Mouse (Mus musculus) bone marrow, adult 2 months (tissue): Measurements from ENCODE around the gene Plagl2. TPM values are rescaled to one million over a fixed set of nuclear protein-coding genes. Genes with fewer than 3 reads are reported as not detected.
"Not testable (repeated sequence)": the region's sequence is repeated elsewhere in the genome, so short reads cannot be mapped to it uniquely, and the experiment has no call there.

Experiments used
- H3K27ac ChIP-seq: fragments of 200-500 bp; 2 replicates; pipeline ENCODE4 v1.5.1; 2012; ENCODE audit warnings: low read depth, mild to moderate bottlenecking, control low read depth, inconsistent platforms, low read length; ENCODE audit not compliant: control insufficient read depth, poor library complexity, insufficient read depth
- H3K4me1 ChIP-seq: fragments of 200-500 bp; 2 replicates; pipeline ENCODE4 v1.6.1; 2011; ENCODE audit warnings: low read length; ENCODE audit not compliant: control insufficient read depth, insufficient read depth
- H3K4me3 ChIP-seq: fragments of 200-500 bp; replicated peaks from 2 replicates; pipeline ENCODE3; 2011; ENCODE audit warnings: mild to moderate bottlenecking, low read depth, low read length, control low read depth; ENCODE audit not compliant: control insufficient read depth
- CTCF ChIP-seq: fragments of 200-500 bp; IDR thresholded peaks from 2 replicates; pipeline ENCODE4 v1.5.1; 2011; ENCODE audit warnings: low read length, control low read depth; ENCODE audit not compliant: control insufficient read depth, insufficient read depth
- POLR2A ChIP-seq: fragments of 200-500 bp; IDR thresholded peaks from 2 replicates; pipeline ENCODE4 v1.6.1; 2011; ENCODE audit warnings: low read depth, mild to moderate bottlenecking, control low read depth, low read length, borderline replicate concordance; ENCODE audit not compliant: control insufficient read depth
- WGBS: fragments of 180-500 bp; shearing (Covaris S2); methylation state at CpG from one replicate; pipeline ENCODE4 v1.1.7; 2018; 5-methylcytosine and 5-hydroxymethylcytosine counted together
- polyA plus RNA-seq: library from polyadenylated mRNA; stranded (reverse); fragments of >200 nt; gene quantifications from 2 replicates; pipeline ENCODE4 v1.2.4, GENCODE M21; 2011; ENCODE audit warnings: low replicate concordance; ENCODE audit not compliant: missing spikeins, insufficient read depth, insufficient read length

Plagl2 gene
- polyA plus RNA-seq = 8.8 and 10.8 TPM in 2 replicates

DNA sequence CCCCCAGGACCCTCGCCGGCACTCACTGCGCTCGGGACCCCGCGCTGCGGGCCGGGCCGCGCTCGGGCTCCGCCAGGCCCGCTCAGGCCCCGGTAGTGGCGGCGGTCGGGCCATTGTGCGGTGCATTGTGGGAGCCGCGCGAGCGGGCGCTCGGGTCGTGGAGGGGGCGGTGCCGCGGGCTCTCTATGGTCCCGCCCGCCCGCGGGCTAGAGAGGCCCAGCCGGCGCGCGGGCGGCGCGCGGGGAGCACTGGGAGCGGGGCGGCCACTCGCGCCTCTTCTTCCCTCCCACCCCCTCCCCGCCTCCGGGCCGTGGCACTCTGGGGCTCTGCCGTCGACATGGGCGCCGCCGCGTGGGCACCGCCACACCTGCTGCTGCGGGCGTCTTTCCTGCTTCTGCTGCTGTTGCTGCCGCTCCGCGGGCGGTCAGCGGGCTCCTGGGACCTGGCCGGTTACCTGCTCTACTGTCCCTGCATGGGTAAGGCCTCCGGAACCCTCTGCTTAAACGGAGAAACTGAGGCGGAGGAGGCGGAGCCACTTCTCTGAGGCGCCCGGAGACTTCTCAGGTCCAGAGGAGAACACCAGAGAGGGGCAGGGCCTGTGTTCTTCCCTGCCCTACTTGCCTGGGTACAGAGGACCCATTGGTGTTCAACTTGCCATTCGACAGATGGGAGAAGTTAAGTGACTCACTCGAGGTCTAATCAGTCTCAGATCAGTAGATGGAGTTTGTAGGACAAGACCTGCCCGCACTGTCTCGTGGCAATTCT is at the start of gene Plagl2, which contains the start of gene Pofut1:
Gene Plagl2 (minus strand): TSS at position 177 of the 765 bp plus-strand sequence.
Gene Pofut1 (plus strand): TSS at position 284 of the 765 bp plus-strand sequence.
- TF ChIP-seq POLR2A = peak; percentile 49; the same call in 1 of the 2 replicates
- peak; percentile 9; the same call in 1 of the 2 replicates for TF ChIP-seq CTCF
- under 1% methylated on average over 67 of the region's 72 CpGs for WGBS
- Histone ChIP-seq H3K4me3 (peak within 1 kb of the TSS; percentile 76), H3K27ac (peak within 1 kb of the TSS; percentile 94), H3K4me1 (peaks cover 7% of the 10 kb centered on the region)

DNA sequence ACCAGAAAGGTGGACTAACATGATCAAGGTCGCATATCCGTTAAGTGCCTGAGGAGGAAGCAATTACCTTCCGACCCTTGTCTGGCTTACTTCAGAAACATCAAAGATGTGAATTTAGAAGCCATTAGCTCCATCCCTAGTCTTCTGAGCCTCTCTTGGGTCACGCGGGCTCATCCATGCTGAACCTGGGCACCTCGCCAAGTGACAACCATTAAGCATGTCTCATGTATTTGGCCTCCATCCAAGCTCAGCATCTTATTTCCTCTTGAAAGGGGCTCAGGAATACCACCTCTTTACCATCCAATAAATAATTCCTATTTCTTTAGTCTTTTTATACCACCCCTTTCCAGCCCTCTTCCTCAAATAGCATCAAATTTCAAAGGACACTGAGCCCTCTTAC is 46.6 kb upstream of the Plagl2 start:
- WGBS = 78% methylated on average over 6 of the region's 6 CpGs
- H3K4me3 ChIP-seq = no peak overlapping the region
- TF ChIP-seq CTCF (no peak), POLR2A (no peak)
- peaks cover 3% of the 10 kb centered on the region for H3K4me1 ChIP-seq
- no peak overlapping the region for H3K27ac ChIP-seq

DNA sequence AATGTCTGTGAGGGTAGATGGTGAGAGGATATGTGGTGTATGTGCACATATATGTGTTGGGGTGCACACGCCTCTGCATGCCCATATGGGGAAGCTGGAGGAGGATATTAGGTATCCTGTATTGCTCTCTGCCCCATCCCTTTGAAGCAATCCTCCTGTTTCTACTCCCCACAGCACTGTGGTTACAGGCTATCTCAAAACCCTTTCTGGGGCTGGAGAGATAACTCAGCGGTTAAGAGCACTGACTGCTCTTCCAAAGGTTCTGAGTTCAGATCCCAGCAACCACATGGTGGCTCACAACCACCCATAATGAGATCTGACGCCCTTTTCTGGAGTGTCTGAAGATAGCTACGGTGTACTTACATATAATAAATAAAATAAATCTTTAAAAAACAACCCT is 45.3 kb upstream of the Plagl2 start:
- 48% methylated on average over 4 of the region's 4 CpGs for WGBS
- no peak overlapping the region; the same call in 1 of the 2 replicates for H3K27ac ChIP-seq
- TF ChIP-seq POLR2A (no peak), CTCF (no peak)
- H3K4me3 ChIP-seq = no peak overlapping the region
- H3K4me1 ChIP-seq = peaks cover 2% of the 10 kb centered on the region; the same call in 1 of the 2 replicates

DNA sequence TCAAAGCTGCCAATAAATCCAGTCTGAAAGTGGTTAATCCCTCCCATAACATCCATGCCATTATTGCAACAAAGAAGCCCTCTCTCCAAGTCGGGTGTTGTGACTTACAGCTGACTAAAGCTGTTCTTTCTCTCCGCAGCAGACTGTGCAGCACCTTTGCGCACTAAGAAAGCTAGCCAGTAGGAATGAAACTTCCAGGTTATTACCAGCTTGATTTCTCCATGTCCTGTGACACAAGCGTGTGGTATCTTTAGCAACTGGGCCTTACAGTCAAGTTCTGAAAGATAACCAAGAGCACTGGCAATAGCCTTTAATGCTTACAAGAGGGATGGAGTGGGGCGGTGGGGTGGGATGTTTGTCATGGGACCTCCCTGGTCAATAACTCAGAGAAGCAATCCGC is 42.7 kb upstream of the Plagl2 start:
- H3K4me3 ChIP-seq = no peak overlapping the region
- WGBS = 60% methylated on average over 6 of the region's 6 CpGs
- peak overlapping the region; percentile 50; the same call in 1 of the 2 replicates for H3K27ac ChIP-seq
- TF ChIP-seq POLR2A (no peak), CTCF (no peak)
- H3K4me1 ChIP-seq = peaks cover 2% of the 10 kb centered on the region; the same call in 1 of the 2 replicates

DNA sequence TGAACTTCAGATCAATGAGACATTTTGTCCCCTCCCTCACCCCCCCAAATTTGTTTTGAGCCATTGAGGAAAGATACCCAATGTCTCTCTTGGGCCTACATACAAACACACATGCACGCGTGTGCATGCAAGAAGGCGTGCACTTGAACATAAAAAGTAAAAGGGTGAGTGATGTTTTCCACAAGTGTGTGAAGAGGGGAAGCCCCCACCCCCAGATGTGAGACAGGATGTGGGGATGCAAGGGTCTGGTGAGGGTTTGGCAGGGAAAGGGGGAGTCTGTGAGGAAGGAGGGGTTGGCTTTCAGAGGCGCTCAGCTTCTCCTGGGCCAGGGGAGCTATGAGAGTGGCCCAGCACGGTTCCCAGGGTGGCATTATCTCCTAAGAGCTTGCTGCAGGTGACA is 37.1 kb upstream of the Plagl2 start:
- TF ChIP-seq CTCF (no peak), POLR2A (no peak)
- no peak overlapping the region for H3K27ac ChIP-seq

DNA sequence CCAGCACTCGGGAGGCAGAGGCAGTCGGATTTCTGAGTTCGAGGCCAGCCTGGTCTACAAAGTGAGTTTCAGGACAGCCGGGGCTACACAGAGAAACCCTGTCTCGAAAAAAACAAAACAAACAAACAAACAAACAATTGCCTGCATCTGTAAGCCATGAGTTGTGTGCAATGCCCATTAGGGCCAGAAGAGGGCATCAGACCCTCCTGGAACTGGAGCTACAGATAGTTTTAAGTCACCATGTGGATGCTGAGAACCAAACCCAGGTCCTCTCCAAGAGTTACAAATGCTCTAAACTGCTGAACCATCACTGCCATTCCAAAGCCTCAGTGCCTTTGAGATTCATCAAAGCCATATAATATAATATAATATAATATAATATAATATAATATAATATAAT is 35.6 kb upstream of the Plagl2 start:
- H3K4me1 ChIP-seq, H3K27ac ChIP-seq, H3K4me3 ChIP-seq: not testable (repeated sequence)
- 92% methylated on average over 5 of the region's 5 CpGs for WGBS

More for the DNA sequence above, 37.1 kb upstream of the Plagl2 start:
- WGBS = 81% methylated on average over 5 of the region's 5 CpGs
- H3K4me1 ChIP-seq = no peaks in the 10 kb centered on the region; the same call in none of the 2 replicates
- H3K4me3 ChIP-seq = no peak overlapping the region

DNA sequence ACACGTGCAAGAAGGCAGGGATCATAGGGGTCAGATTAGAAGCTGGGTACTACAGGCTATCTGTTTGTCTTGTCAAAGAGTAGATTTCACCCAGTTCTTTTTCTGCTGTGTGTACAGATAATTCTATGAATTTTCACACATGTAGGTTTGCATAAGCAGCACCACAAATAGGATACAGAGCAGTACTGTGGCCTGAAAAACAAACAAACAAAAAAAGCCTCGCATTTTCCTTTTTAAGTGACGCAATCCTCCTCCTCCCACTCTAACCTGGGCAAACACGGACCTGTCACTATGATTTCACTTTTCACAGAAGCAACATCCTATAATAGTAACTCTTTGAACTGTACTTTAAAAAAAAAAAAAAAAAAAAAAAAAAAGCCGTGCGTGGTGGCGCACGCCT is 35.2 kb upstream of the Plagl2 start:
- Histone ChIP-seq H3K27ac (no peak overlapping the region), H3K4me3 (no peak overlapping the region), H3K4me1 (no peaks in the 10 kb centered on the region; the same call in 1 of the 2 replicates)
- TF ChIP-seq POLR2A (no peak), CTCF (no peak)
- WGBS = 73% methylated on average over 8 of the region's 8 CpGs

DNA sequence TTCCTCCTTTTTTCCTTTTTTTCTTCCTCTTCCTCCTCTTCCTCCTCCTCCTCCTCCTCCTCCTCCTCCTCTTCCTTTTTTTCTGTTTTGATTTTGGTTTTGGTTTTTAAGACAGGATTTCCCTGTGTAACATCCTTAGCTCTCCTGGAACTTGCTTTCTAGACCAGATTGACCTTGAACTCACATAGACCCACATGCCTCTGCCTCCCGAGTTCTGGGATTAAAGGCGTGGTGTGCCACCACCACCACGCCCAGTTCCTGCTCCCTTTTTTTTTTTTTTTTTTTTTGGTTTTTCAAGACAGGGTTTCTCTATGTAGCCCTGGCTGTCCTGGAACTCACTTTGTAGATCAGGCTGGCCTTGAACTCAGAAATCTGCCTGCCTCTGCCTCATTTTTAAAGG is 34.4 kb upstream of the Plagl2 start:
- not testable (repeated sequence) for H3K4me3 ChIP-seq, H3K4me1 ChIP-seq, H3K27ac ChIP-seq
- WGBS = 15% methylated on average over 3 of the region's 3 CpGs

DNA sequence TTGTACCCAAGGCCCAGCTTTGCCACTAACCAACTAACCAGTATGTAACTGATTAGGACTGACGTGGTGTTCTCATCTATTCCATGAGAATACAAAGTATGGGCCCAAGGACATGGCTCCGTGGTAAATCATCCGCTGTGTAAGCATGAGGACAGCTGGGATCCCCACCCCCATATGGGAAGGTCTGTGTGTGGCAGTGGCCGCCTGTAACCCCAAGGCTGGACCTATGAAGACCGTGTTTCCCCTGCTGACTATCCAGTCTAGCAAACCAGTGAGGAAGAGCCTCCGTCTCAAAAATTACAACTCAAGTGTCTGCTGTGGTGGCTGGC is 33.7 kb upstream of the Plagl2 start:
- H3K27ac ChIP-seq = no peak overlapping the region
- WGBS = 72% methylated on average over 6 of the region's 6 CpGs
- no peak for TF ChIP-seq CTCF
- TF ChIP-seq POLR2A = no peak
- no peaks in the 10 kb centered on the region; the same call in 1 of the 2 replicates for H3K4me1 ChIP-seq
- no peak overlapping the region for H3K4me3 ChIP-seq

DNA sequence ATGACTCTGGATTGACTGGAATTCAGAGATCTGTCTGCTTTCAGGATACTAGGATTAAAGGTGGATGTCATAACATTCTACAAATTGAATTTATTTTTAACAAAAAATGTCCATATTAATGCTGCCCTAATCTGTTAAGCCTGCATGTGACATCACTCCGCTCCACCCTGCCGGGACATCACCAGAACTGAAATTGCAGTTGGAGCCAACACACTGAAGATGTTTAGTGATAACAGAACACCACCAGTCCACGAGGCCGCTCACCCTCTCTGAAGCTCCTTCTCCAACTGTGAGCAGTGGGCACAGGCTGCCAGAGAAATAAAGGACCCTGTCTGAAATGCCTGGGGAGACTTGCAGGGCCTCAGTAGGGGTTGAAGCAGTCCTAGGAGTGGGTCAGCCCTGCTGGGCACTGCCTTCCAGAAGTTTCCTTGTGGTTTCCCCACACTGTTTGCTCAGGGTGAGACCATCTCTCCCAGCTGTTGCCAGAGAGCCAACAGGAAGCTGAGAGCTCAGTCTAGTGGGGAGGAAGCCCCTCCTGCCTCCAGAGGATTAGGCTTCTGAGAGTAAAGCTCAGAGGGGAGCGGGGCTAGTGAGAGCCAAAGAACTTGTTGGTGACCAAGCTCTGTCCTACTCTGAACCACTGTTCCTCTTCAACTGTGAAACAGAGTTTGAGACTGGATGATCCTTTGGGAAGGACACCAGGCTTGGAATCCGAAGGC is 33.1 kb upstream of the Plagl2 start:
- 41% methylated on average over 6 of the region's 6 CpGs for WGBS
- not testable (repeated sequence) for H3K27ac ChIP-seq, H3K4me1 ChIP-seq, H3K4me3 ChIP-seq

DNA sequence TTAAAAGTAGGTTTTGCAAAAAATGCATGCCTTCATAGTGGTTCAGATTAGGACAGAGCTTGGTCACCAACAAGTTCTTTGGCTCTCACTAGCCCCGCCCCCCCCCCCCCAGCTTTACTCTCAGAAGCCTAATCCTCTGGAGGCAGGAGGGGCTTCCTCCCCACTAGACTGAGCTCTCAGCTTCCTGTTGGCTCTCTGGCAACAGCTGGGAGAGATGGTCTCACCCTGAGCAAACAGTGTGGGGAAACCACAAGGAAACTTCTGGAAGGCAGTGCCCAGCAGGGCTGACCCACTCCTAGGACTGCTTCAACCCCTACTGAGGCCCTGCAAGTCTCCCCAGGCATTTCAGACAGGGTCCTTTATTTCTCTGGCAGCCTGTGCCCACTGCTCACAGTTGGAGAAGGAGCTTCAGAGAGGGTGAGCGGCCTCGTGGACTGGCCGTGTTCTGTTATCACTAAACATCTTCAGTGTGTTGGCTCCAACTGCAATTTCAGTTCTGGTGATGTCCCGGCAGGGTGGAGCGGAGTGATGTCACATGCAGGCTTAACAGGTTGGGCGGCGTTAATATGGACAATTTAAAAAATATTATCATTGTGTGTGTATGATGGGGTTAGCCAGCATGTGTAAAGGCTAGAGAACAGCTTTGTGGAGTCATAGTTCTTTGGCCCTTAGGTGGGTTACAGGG is 29.1 kb upstream of the Plagl2 start:
- not testable (repeated sequence) for H3K27ac ChIP-seq, H3K4me3 ChIP-seq, H3K4me1 ChIP-seq
- 25% methylated on average over 8 of the region's 8 CpGs for WGBS
